Mouse (Mus musculus) adipocyte (in vitro differentiated cells): Measurements from ENCODE around the gene Omg.
A peak's percentile ranks its signal among the peaks of the same experiment; 100 is the strongest.

Source experiments
- DNase-seq: peaks from one replicate; pipeline ENCODE4 v3.0.0-alpha.2; 2016; ENCODE audit warnings: low spot score

Gene Omg

DNA sequence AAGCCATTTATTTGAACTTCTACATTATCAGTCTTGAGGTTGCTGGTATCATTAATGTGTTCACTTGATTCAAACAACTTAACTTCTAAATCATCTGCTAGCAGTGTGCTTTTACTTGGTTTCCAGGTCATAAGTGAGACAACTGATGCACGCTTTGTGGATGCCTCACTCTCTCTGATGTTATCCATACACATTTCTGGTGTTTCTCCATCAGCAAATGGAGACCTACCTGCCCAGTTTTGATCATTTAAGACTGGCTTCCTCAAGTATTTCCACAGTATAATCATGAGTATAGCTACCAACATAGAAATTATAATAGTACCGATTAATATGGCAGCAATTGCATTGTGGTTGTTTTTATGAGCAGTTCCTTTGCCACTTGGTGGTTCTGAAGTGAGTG, 11.9 kb upstream of the Omg start:
- no peak for DNase-seq

DNA sequence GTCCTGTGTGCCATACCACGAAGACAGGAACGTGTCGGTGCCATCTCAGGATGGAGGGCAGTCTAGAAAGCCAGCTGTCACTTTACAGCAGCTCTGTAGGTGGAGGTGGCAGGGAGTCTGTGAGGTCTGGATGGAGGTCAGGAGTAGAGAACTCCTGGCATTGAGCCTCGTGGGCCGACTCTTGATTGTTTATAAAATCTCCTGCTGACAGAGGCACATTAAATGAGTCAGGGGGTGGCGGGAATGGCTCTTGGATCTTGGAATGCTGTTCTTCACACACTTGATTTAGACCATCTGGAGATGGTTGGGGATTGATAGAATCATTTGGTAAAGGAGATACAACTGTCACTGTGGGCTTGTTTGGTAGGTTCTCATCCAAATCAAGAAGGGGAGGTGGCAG, 11.4 kb upstream of the Omg start:
- no peak for DNase-seq

DNA sequence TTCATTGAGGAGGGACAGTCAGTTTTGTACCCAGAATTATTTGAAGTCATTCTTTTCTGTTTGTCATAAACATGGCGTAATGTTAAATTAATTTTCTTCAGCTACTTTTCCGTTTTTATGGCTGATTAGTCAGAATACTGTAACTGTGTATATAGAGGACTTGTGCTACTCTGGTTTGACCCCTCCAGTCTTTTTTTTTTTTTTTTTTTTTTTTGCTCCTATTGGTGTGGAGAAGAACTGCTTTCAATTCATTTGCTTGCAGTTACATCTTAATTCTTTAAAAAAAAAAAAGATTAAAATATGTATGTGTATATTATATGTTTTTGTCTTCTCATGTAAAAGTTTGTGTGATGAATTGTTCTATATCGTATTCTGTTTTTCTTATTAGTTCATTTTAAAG, 8.1 kb upstream of the Omg start:
- DNase-seq: no peak

DNA sequence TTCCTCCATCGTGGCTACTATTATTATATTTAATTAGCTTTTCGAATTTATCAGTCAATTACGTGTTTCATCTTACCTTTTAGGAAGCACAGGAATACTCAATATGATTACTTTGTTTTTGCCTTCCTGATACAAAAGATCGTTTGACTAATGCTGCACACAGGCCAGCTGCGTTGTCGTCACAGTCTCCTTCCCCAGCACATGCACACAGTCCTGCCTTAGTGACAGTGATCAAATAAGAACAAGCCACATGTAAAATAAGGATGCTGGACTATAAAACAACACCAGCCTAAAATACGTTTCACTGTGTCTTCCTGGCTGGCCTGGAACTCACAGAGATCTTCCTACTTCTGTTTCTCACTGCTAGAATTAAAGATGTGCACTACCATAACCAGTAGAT, 622 bp upstream of the Omg start:
- no peak for DNase-seq

DNA sequence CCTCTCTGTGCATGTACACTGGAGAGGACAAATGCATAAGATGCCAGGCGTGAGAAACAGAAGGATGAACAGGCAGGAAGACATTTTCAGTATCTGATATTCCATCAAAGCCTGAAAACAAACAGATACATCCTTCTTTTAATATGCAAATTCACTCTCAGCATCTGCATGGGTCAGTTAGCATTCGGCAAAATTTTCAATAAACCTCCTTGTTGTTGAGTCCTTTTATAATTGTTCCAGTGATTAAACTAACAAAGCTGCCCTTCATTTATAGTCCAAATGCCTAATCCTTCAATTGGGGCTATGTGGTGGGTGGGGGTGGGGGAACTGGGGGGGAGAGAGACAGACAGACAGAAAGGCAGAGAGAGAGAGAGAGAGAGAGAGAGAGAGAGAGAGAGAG, 967 bp downstream of the Omg start:
- no peak for DNase-seq

DNA sequence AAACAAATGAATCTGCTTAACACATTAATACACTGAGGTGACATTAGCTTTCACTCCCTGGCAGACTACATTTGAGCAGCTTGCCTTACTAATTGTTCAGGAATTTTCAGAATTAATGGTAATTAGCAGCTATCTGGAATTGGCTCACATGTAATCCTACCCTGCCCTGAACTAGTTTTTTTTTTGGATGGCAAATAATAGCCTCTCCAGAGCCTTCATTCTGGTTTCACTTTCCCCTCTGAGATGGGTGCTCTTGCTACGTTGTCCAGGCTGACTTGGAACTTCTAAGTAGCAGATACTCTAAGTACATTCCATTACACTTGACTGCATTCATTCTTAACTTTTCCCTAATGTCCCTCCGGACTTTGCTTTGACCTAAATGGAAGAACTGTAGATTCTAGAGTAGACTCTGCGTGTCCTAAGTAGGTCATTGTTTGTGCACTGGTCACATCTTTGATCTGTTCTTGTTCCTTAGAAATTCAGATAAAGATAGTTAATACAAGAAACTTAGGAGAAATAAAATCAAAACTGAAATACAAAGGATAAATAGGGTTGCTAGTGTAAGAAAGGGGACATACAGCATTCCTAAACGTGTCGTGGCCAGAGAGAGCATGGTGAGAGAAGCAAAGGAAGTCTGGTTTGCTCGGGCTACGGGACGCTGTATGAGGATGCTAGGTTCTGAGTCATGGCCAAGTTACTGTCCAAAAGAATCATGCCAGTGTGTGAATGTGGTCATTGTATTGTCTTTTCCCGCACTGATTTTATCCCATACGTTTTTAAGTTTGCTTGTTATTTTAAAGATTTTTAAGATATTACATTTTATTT, 8.7 kb downstream of the Omg start:
- peak; percentile 31 for DNase-seq

DNA sequence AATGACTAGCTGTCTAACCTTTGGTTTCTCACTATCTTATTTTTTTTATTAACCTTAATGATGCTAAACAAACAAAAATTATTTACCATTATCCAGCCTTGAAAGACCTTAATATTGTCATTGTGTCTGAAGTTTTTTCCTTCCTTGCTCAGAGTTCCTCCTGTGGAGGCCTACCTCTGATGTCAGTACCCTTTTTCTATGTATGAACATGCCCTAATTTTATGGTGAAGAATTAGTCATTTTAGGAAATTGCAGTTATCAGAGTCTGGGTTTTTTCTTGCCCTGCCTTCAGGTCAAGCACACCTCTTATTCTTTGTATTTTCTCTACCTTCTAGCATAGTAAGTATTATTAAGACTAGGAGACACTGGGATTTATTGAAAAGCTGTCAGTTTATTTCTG, 19.2 kb downstream of the Omg start:
- DNase-seq: no peak

DNA sequence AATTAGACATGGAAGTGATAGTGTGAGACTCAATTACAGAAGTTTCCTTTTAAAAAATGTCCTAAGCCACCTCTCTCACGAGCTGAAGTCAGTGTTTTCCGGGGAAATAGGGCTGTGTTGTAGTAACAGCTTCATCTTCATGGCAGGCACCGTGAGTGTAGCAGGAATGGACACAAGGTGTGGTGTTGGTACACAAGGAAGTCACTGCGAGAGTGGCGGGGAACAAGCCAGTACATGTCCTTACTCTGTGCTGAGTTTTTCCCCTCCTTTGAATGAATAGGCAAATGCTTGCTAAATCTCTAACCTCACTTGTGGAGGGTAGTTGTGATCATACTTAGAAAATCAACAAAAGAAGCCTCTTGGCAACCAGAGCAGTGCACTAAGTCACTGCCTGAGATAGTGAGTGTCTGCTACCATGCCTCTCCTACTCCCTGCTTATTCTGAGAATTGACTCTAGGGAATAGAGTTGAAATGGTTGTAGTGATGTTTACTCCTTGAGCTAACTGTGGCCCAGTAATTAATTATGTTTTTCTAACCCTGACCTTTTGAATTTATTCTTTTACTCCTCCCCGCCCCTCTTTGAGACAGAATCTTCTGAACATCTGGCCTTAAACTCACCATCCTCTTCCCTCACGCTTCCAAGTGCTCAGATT, 19.9 kb downstream of the Omg start:
- peak; percentile 12 for DNase-seq

DNA sequence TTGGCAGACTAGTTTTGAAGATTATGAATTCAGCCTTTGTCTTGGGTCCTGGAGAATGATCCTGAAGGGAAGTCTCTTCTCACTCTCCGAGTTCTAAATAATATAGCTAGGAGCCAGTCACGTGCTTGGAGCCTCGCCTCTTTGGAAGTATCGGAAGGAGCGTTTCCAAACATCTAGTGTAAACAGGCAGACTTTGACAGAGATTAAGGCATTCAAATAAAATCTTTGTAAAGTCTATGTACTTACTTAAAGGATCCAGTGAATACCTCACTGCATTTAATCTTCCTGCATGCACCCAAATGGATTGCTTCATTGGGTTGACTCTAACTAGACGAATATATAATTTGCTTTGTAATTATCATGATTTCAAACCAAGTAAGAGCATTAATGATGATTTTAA, 20.5 kb downstream of the Omg start:
- no peak for DNase-seq

DNA sequence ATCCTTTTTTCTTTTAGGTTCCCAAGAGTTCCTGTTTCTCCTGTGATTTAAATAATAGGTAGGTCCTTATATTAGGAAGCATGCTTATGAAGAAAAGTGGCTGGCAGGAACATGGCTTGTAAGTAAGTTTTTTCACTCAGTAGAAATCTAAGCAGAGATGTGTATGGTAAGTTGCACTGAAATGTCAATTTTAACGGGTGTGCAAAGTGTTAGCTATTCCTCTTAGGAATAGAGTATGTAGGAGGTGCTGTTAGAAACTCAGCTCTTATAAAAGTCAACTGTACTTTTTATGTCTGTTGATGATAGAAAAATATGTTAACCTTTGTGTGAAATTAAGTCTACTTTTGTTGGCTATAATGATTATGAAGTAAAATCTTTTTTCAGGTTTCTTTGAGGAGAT, 35.8 kb downstream of the Omg start:
- DNase-seq: no peak

DNA sequence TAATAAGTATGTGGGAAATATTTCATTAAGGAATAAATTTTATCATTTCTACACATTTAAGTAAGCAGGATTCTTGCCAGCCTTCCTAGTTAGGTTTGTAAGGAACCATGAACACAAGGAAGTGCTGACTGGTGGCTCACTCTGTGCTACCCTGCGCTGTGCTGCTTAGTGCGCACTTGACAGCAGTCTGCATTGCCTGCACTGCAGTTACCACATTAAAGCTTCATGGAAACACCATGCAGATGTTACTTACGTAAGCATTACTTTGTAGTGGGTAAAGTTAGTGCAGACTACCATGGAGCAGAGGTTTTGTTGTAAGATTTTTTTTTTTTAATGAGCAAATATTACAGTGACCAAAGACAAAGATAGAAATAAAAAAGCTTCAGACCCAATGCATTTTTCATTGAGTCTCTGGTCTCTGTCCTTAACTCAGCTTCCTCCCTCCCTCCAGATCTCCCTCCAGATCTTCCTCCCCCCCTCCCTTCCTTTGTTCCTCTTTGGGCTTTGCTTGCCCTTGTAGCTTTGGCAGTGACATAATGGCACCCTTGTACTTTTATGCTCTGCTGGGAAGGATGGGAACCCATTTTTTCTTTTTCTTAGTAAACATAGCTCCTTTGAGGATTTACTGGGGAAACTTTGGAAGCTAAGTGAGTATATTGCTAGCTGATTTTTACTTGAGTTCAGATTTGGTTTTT, 43.0 kb downstream of the Omg start:
- DNase-seq: no peak

DNA sequence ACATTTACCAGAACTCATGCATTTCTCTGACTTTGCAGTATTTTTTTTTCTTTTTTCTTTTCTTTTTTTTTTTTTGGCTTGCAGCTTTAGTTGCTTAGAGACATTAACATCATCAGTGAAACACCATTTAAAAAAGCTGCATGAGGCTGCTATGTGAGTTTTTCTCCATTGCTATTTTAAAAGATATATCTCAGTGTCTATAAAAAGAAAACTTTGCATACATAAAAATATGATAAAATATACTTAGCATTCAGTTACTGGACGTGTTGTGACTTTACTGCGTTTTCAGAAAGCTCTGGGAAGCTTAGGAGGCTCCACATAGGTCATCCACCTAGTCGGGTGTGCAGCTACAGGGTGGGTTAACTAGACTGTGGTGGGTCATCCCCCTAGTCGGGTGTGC, 44.0 kb downstream of the Omg start:
- DNase-seq: no peak

DNA sequence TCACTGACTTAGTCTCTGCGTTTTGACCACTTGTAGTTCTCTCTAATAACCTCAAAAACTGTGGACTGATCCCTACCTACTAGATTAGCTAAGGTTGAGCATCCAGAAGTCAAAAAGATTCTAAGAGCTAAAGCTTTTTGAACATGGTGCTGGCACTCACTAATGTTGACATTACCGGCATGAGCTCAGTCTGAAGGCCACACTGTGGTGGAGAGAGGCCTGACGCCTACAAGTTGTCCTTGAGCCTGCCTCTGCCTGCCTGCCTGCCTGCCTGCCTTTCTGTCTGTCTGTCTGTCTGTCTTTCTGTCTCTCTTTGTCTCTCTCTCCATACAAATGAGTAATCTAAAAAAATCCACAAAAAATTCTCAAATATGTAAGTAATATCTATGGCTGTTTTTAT, 46.0 kb downstream of the Omg start:
- DNase-seq: no peak

DNA sequence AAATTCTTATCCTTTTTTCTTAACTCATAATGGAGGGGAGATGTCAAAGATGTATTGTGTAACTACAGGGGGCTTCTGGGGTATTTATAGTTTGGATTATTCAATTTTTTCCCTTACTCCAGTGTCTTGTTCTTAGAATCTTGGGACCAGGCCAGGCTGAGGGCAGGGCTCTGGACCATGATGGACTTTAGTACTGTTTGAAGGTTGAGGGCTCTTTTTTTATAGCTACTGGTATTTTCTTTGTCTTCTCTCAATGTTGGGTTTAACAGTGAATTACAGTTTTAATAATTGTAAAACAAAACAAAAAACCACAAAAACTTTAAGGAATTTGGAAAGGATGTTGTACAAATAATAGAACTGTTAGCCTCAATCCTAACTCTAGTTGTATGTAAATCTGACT, 50.9 kb downstream of the Omg start:
- no peak for DNase-seq
